9 mouse cellular contexts compared by ENCODE assay signal in genomic region chr6:113603993-113604392, GRCm38 (mm10). TPM values are rescaled to one million over a fixed set of nuclear protein-coding genes. Genes with fewer than 3 reads are reported as not detected.
DNase-seq lines count a peak whose midpoint lies in the region; ATAC-seq and TF ChIP-seq lines count a peak whose summit lies in the region.
"Had no signal": no experiment of that assay in that cellular context is flagged by ENCODE, and none has a peak within 500 bp of the region (broad histone marks: within the 10 kb centered on the region; RNA-seq: fewer than 3 reads in every experiment).

No protein-coding gene starts in this region.

- peak overlapping the region; percentile 93 for H3K9ac ChIP-seq in heart, embryonic 14.5 days (ENCODE audit: low read length)
- H3K9ac ChIP-seq in ES-E14 (ENCODE audit: insufficient read depth, low read depth, low read length, poor library complexity, severe bottlenecking), result peak overlapping the region; percentile 93; the same call in 1 of the 2 replicates
- H3K9ac ChIP-seq in forebrain, embryonic 15.5 days (replicated peaks), result peak overlapping the region; percentile 87
- H3K9ac ChIP-seq in liver, embryonic 16.5 days (ENCODE audit: low read depth, low read length), result peak overlapping the region; percentile 90

- H3K4me2 ChIP-seq in heart, embryonic 14.5 days (ENCODE audit: low read length), result peak overlapping the region; percentile 90
- peak overlapping the region; percentile 52 for H3K4me2 ChIP-seq in forebrain, embryonic 15.5 days (replicated peaks)
- peak overlapping the region; percentile 81 for H3K4me2 ChIP-seq in liver, embryonic 16.5 days (ENCODE audit: low read depth, low read length)

- peak overlapping the region in 1 of 2 experiments; percentile 84; a peak in 2 of 4 replicates for H3K27ac ChIP-seq in heart, embryonic 14.5 days (replicated peaks in 1 of 2; ENCODE audit: control insufficient read depth in 1 of 2, insufficient read depth in 1 of 2, low read depth in 2 of 2, low read length in 2 of 2)
- H3K27ac ChIP-seq in ES-E14 (ENCODE audit: insufficient read depth, low read depth, low read length, poor library complexity, severe bottlenecking), result no peak overlapping the region
- H3K27ac ChIP-seq in forebrain, embryonic 15.5 days (replicated peaks), result peak overlapping the region; percentile 75; the same call in 1 of the 2 replicates
- peak overlapping the region; percentile 83; the same call in 1 of the 2 replicates for H3K27ac ChIP-seq in liver, embryonic 16.5 days (ENCODE audit: low read length)

- no peak for DNase-seq in heart, postnatal 36 days
- no peak for DNase-seq in ES-E14 (ENCODE audit: low read depth, low spot score)
- DNase-seq in adrenal gland, postnatal 14 days, result no peak
- no peak for DNase-seq in layer of hippocampus, adult 18-20 months (ENCODE audit: low spot score in 2 of 2)
- no peak for DNase-seq in left cerebral cortex, postnatal 14 days (ENCODE audit: low spot score in 2 of 2)

- no peak for ATAC-seq in heart, embryonic 14.5 days (ENCODE audit: insufficient number of reproducible peaks, insufficient read depth, low FRiP score, low read depth)
- no peak for ATAC-seq in forebrain, embryonic 15.5 days (replicated peaks)
- ATAC-seq in liver, embryonic 16.5 days (ENCODE audit: low read depth), result no peak

- H3K9me3 ChIP-seq in heart, embryonic 14.5 days (ENCODE audit: control insufficient read depth, low read length), result no peaks in the 10 kb centered on the region
- no peaks in the 10 kb centered on the region for H3K9me3 ChIP-seq in ES-E14 (ENCODE audit: control insufficient read depth, insufficient read depth, low read depth, low read length)
- H3K9me3 ChIP-seq in forebrain, embryonic 15.5 days, result no peaks in the 10 kb centered on the region
- no peaks in the 10 kb centered on the region for H3K9me3 ChIP-seq in liver, embryonic 16.5 days (replicated peaks; ENCODE audit: control insufficient read depth, low read length)

- intact Hi-C loops in heart, postnatal 36 days (cut with DNase I), result loop anchor here (2.0 to 10.0 kb wide), 3 partner anchors 19 to 279 kb away; partner anchors contain the start of genes Emc3, Fancd2, Ogg1 and Vhl
- intact Hi-C loops in left cerebral cortex, postnatal 14 days (cut with DNase I), result no loop called here

- in situ Hi-C loops in ES-E14 (cut with MboI; ENCODE audit: low sequenced_read_pairs in 2 of 2, unreplicated experiment in 2 of 2), result no loop called here

- H3K4me3 ChIP-seq in heart, embryonic 14.5 days (ENCODE audit: control insufficient read depth in 1 of 2, insufficient read depth in 1 of 2, low read depth in 1 of 2, low read length in 2 of 2), result peak overlapping the region; percentile 77 to 97
- peak overlapping the region; percentile 84 to 92 for H3K4me3 ChIP-seq in ES-E14 (ENCODE audit: insufficient read depth in 1 of 2, low read depth in 1 of 2, low read length in 2 of 2, poor library complexity in 1 of 2, severe bottlenecking in 1 of 2)
- H3K4me3 ChIP-seq in forebrain, embryonic 15.5 days, result peak overlapping the region; percentile 96
- H3K4me3 ChIP-seq in liver, embryonic 16.5 days (ENCODE audit: low read depth, low read length), result peak overlapping the region; percentile 94

- peaks cover 12% of the 10 kb centered on the region; the same call in 1 of the 2 replicates for H3K36me3 ChIP-seq in heart, embryonic 14.5 days (ENCODE audit: control insufficient read depth, insufficient read depth, low read length)
- no peaks in the 10 kb centered on the region for H3K36me3 ChIP-seq in ES-E14 (ENCODE audit: control insufficient read depth, insufficient read depth, low read length, poor library complexity, severe bottlenecking)
- no peaks in the 10 kb centered on the region for H3K36me3 ChIP-seq in forebrain, embryonic 15.5 days
- H3K36me3 ChIP-seq in liver, embryonic 16.5 days (ENCODE audit: control insufficient read depth, insufficient read depth), result no peaks in the 10 kb centered on the region

- no peaks in the 10 kb centered on the region for H3K27me3 ChIP-seq in heart, embryonic 14.5 days (ENCODE audit: control insufficient read depth, insufficient read depth, low read length)
- no peaks in the 10 kb centered on the region for H3K27me3 ChIP-seq in forebrain, embryonic 15.5 days
- no peaks in the 10 kb centered on the region for H3K27me3 ChIP-seq in liver, embryonic 16.5 days (ENCODE audit: control insufficient read depth, insufficient read depth, low read depth, low read length)
- H3K27me3 ChIP-seq: Patski had no signal

- 53% methylated on average over 12 of the region's 12 CpGs for WGBS in heart, embryonic 14.5 days
- 51% methylated on average over 12 of the region's 12 CpGs for WGBS in forebrain, embryonic 15.5 days
- 58% methylated on average over 12 of the region's 12 CpGs for WGBS in liver, embryonic 16.5 days (ENCODE audit: insufficient replicate concordance)

- peaks cover 0 to 13% of the 10 kb centered on the region in 2 experiments; a peak in 3 of 4 replicates for H3K4me1 ChIP-seq in heart, embryonic 14.5 days (ENCODE audit: control insufficient read depth in 2 of 2, insufficient read depth in 2 of 2, low read length in 2 of 2)
- H3K4me1 ChIP-seq in ES-E14 (ENCODE audit: control insufficient read depth in 2 of 2, insufficient read depth in 2 of 2, low read length in 2 of 2, poor library complexity in 1 of 2), result peaks cover 0 to 10% of the 10 kb centered on the region in 2 experiments; a peak in 2 of 4 replicates
- H3K4me1 ChIP-seq in forebrain, embryonic 15.5 days, result peaks cover 22% of the 10 kb centered on the region
- peaks cover 17% of the 10 kb centered on the region for H3K4me1 ChIP-seq in liver, embryonic 16.5 days (ENCODE audit: control insufficient read depth, low read depth, low read length)

TF ChIP-seq in ES-E14, 5 proteins besides CTCF, POLR2A, EP300 and RAD21:
- no peak for TF ChIP-seq CHD2 (IDR thresholded peaks at IDR 0.05; ENCODE audit: low read depth, low read length)
- no peak for TF ChIP-seq ZC3H11A (IDR thresholded peaks at IDR 0.05; ENCODE audit: borderline replicate concordance, low read depth, low read length)
- no peak for TF ChIP-seq MAFK (IDR thresholded peaks at IDR 0.05; ENCODE audit: insufficient read depth, low read depth, low read length)
- TF ChIP-seq HCFC1 (IDR thresholded peaks at IDR 0.05; ENCODE audit: borderline replicate concordance, insufficient read depth, low read length), result no peak
- no peak for TF ChIP-seq ZNF384 (IDR thresholded peaks at IDR 0.05; ENCODE audit: low read depth, low read length)

RNA-seq across cellular contexts. Expression of gene Brk1, which starts 0.6 kb away (rescaled TPM):
- 184 and 197 TPM in 2 replicates for polyA plus RNA-seq in heart, embryonic 14.5 days (2014; fragmentation: Nextera tagmentation; extraction: Ambion mirVana)
- 10 to 100 TPM; 72.7 to 78.5 TPM for total RNA-seq in heart, postnatal 36 days (2021)
- 81.8 and 113 TPM in 2 replicates for total RNA-seq in ES-E14 (2012; rRNA removed)
- polyA plus RNA-seq in forebrain, embryonic 15.5 days (2015; fragmentation: Nextera tagmentation; extraction: Ambion mirVana), result 239 and 240 TPM in 2 replicates
- polyA plus RNA-seq in liver, embryonic 16.5 days (2015; fragmentation: Nextera tagmentation; extraction: Ambion mirVana), result 77.9 and 78.0 TPM in 2 replicates
- 147 and 162 TPM in 2 replicates for total RNA-seq in adrenal gland, postnatal 14 days (2021)
- total RNA-seq in layer of hippocampus, adult 18-20 months (2021), result 100 to 1,000 TPM; 221 to 222 TPM
- total RNA-seq in left cerebral cortex, postnatal 14 days (2021), result 100 to 1,000 TPM; 236 to 243 TPM

RNA-seq across cellular contexts. Expression of gene Fancd2os, which starts 3.5 kb away (rescaled TPM):
- 0.31 TPM in 1 of 2 replicates, not detected in the other for polyA plus RNA-seq in heart, embryonic 14.5 days (2014; fragmentation: Nextera tagmentation; extraction: Ambion mirVana)
- total RNA-seq in heart, postnatal 36 days (2021), result not detected
- total RNA-seq in ES-E14 (2012; rRNA removed), result 0.45 and 1.0 TPM in 2 replicates
- 0.22 TPM in 1 of 2 replicates, not detected in the other for polyA plus RNA-seq in forebrain, embryonic 15.5 days (2015; fragmentation: Nextera tagmentation; extraction: Ambion mirVana)
- polyA plus RNA-seq in liver, embryonic 16.5 days (2015; fragmentation: Nextera tagmentation; extraction: Ambion mirVana), result not detected in 2 replicates
- not detected in 2 replicates for total RNA-seq in adrenal gland, postnatal 14 days (2021)
- total RNA-seq in layer of hippocampus, adult 18-20 months (2021), result under 1 TPM; 0.27 to 0.41 TPM
- total RNA-seq in left cerebral cortex, postnatal 14 days (2021), result under 1 TPM in 1 of 2 experiments, not detected in 1; 0.42 TPM
- polyA plus RNA-seq: Patski had no signal

RNA-seq across cellular contexts. Expression of gene Vhl, which starts 19.8 kb away (rescaled TPM):
- 34.5 and 36.6 TPM in 2 replicates for polyA plus RNA-seq in heart, embryonic 14.5 days (2014; fragmentation: Nextera tagmentation; extraction: Ambion mirVana)
- total RNA-seq in heart, postnatal 36 days (2021), result 10 to 100 TPM; 10.5 to 13.8 TPM
- 13.2 and 13.9 TPM in 2 replicates for total RNA-seq in ES-E14 (2012; rRNA removed)
- polyA plus RNA-seq in forebrain, embryonic 15.5 days (2015; fragmentation: Nextera tagmentation; extraction: Ambion mirVana), result 79.6 and 83.6 TPM in 2 replicates
- 9.0 and 9.1 TPM in 2 replicates for polyA plus RNA-seq in liver, embryonic 16.5 days (2015; fragmentation: Nextera tagmentation; extraction: Ambion mirVana)
- 26.0 and 27.6 TPM in 2 replicates for total RNA-seq in adrenal gland, postnatal 14 days (2021)
- 10 to 100 TPM; 44.3 to 48.5 TPM for total RNA-seq in layer of hippocampus, adult 18-20 months (2021)
- 10 to 100 TPM; 48.4 to 51.9 TPM for total RNA-seq in left cerebral cortex, postnatal 14 days (2021)

RNA-seq across cellular contexts. Expression of gene Irak2, which starts 34.3 kb away (rescaled TPM):
- polyA plus RNA-seq in heart, embryonic 14.5 days (2014; fragmentation: Nextera tagmentation; extraction: Ambion mirVana), result 3.9 and 4.7 TPM in 2 replicates
- 10 to 100 TPM in 1 of 2 experiments, 1 to 10 TPM in 1; 7.5 to 10.2 TPM for total RNA-seq in heart, postnatal 36 days (2021)
- 12.6 and 22.0 TPM in 2 replicates for total RNA-seq in ES-E14 (2012; rRNA removed)
- polyA plus RNA-seq in forebrain, embryonic 15.5 days (2015; fragmentation: Nextera tagmentation; extraction: Ambion mirVana), result 1.3 and 1.5 TPM in 2 replicates
- polyA plus RNA-seq in liver, embryonic 16.5 days (2015; fragmentation: Nextera tagmentation; extraction: Ambion mirVana), result 12.4 and 13.2 TPM in 2 replicates
- 17.4 and 22.9 TPM in 2 replicates for total RNA-seq in adrenal gland, postnatal 14 days (2021)
- total RNA-seq in layer of hippocampus, adult 18-20 months (2021), result 10 to 100 TPM; 21.1 to 27.2 TPM
- 10 to 100 TPM; 19.5 to 23.5 TPM for total RNA-seq in left cerebral cortex, postnatal 14 days (2021)
